Mouse (Mus musculus) embryonic facial prominence, embryonic 15.5 days (tissue): ENCODE results near the gene Dscam. TPM values are rescaled to one million over a fixed set of nuclear protein-coding genes. Genes with fewer than 3 reads are reported as not detected.

ENCODE experiments used
- ATAC-seq: fragments of 200-750 bp; cut with Nextera tagmentation; 2 replicates; pipeline ENCODE4 v1.8.0; 2017; ENCODE audit warnings: low read depth, moderate TSS enrichment; ENCODE audit not compliant: insufficient number of reproducible peaks, low FRiP score, low TSS enrichment
- H3K27ac ChIP-seq: fragments of 300-500 bp; sonication (generic); replicated peaks from 2 replicates; pipeline ENCODE4 v1.5.1; 2015; ENCODE audit warnings: mild to moderate bottlenecking, inconsistent platforms
- H3K27me3 ChIP-seq: fragments of 300-500 bp; sonication (generic); 2 replicates; pipeline ENCODE4 v1.6.1; 2015; ENCODE audit warnings: inconsistent platforms
- H3K36me3 ChIP-seq: fragments of 300-500 bp; sonication (generic); 2 replicates; pipeline ENCODE4 v1.6.1; 2015; ENCODE audit warnings: mild to moderate bottlenecking, inconsistent platforms
- H3K4me1 ChIP-seq: fragments of 300-500 bp; sonication (generic); 2 replicates; pipeline ENCODE4 v1.6.1; 2015; ENCODE audit warnings: inconsistent platforms
- H3K4me2 ChIP-seq: fragments of 300-500 bp; sonication (generic); replicated peaks from 2 replicates; pipeline ENCODE4 v1.6.1; 2015; ENCODE audit warnings: mild to moderate bottlenecking, inconsistent platforms
- H3K4me3 ChIP-seq: fragments of 300-500 bp; sonication (generic); replicated peaks from 2 replicates; pipeline ENCODE4 v1.5.1; 2015; ENCODE audit warnings: mild to moderate bottlenecking, inconsistent platforms
- H3K9ac ChIP-seq: fragments of 300-500 bp; sonication (generic); 2 replicates; pipeline ENCODE4 v1.6.1; 2015; ENCODE audit warnings: inconsistent platforms
- H3K9me3 ChIP-seq: fragments of 300-500 bp; sonication (generic); replicated peaks from 2 replicates; pipeline ENCODE4 v1.6.1; 2016; ENCODE audit warnings: inconsistent platforms
- WGBS: fragments of 180-500 bp; shearing (Covaris S2); methylation state at CpG from one replicate; pipeline ENCODE4 v1.1.7; 2015; 5-methylcytosine and 5-hydroxymethylcytosine counted together
- polyA plus RNA-seq: library from polyadenylated mRNA; unstranded; fragments of >200 nt; fragmentation: Nextera tagmentation; extraction: Ambion mirVana; gene quantifications from 2 replicates; pipeline ENCODE4 v1.2.1, GENCODE M21; 2015

Gene Dscam
- polyA plus RNA-seq, 1 experiment from 2014 or later, result 0.31 TPM

GRCm38 (mm10) chr16:97016244-97016850 is 154.2 kb downstream of the Dscam start:
- no peak overlapping the region for H3K4me2 ChIP-seq
- no peak for ATAC-seq
- H3K9me3 ChIP-seq, result no peaks in the 10 kb centered on the region
- no peak overlapping the region for H3K27ac ChIP-seq
- no peaks in the 10 kb centered on the region for H3K27me3 ChIP-seq
- no peak overlapping the region for H3K4me3 ChIP-seq
- no peaks in the 10 kb centered on the region for H3K4me1 ChIP-seq
- no peak overlapping the region for H3K9ac ChIP-seq
- 60% methylated on average over 2 of the region's 2 CpGs for WGBS
- no peaks in the 10 kb centered on the region for H3K36me3 ChIP-seq

- H3K27ac ChIP-seq, result no peak overlapping the region
These were observed 156.2 kb downstream of the Dscam start for GRCm38 (mm10) chr16:97014343-97014742.

GRCm38 (mm10) chr16:97009116-97010055 is 161.2 kb downstream of the Dscam start:
- Histone ChIP-seq H3K4me2 (no peak overlapping the region), H3K36me3 (no peaks in the 10 kb centered on the region), H3K27ac (no peak overlapping the region), H3K9ac (no peak overlapping the region), H3K9me3 (no peaks in the 10 kb centered on the region), H3K27me3 (no peaks in the 10 kb centered on the region), H3K4me3 (no peak overlapping the region), H3K4me1 (0 out of 2 replicates have a peak, but pooled peaks cover 4% of the 10 kb centered on the region)
- 66% methylated on average over 4 of the region's 4 CpGs for WGBS
- ATAC-seq, result no peak

More at GRCm38 (mm10) chr16:97014343-97014742, 156.2 kb downstream of the Dscam start:
- no peaks in the 10 kb centered on the region for H3K27me3 ChIP-seq
- no peaks in the 10 kb centered on the region for H3K4me1 ChIP-seq
- no peaks in the 10 kb centered on the region for H3K36me3 ChIP-seq
- H3K4me2 ChIP-seq, result no peak overlapping the region
- WGBS, result 68% methylated on average over 3 of the region's 3 CpGs
- no peak overlapping the region for H3K4me3 ChIP-seq
- no peaks in the 10 kb centered on the region for H3K9me3 ChIP-seq
- no peak for ATAC-seq
- H3K9ac ChIP-seq, result no peak overlapping the region

GRCm38 (mm10) chr16:97007892-97008527 is 162.5 kb downstream of the Dscam start:
- Histone ChIP-seq H3K36me3 (no peaks in the 10 kb centered on the region), H3K9me3 (no peaks in the 10 kb centered on the region), H3K4me1 (0 out of 2 replicates have a peak, but pooled peaks cover 4% of the 10 kb centered on the region), H3K27me3 (no peaks in the 10 kb centered on the region), H3K27ac (no peak overlapping the region), H3K4me2 (no peak overlapping the region), H3K9ac (no peak overlapping the region), H3K4me3 (no peak overlapping the region)
- WGBS, result 49% methylated on average over 11 of the region's 11 CpGs
- ATAC-seq, result no peak

- Histone ChIP-seq H3K9me3 (no peaks in the 10 kb centered on the region), H3K27ac (no peak overlapping the region)
- ATAC-seq, result no peak
These were observed 163.7 kb downstream of the Dscam start for GRCm38 (mm10) chr16:97006854-97007182.

GRCm38 (mm10) chr16:97006041-97006853 is 164.3 kb downstream of the Dscam start:
- no peak overlapping the region for H3K4me2 ChIP-seq
- H3K27me3 ChIP-seq, result no peaks in the 10 kb centered on the region
- H3K27ac ChIP-seq, result no peak overlapping the region
- no peak for ATAC-seq
- H3K4me3 ChIP-seq, result no peak overlapping the region
- H3K9ac ChIP-seq, result no peak overlapping the region
- H3K9me3 ChIP-seq, result no peaks in the 10 kb centered on the region
- no peaks in the 10 kb centered on the region for H3K36me3 ChIP-seq
- 0 out of 2 replicates have a peak, but pooled peaks cover 4% of the 10 kb centered on the region for H3K4me1 ChIP-seq
- WGBS, result 56% methylated on average over 9 of the region's 9 CpGs

More at GRCm38 (mm10) chr16:97006854-97007182, 163.7 kb downstream of the Dscam start:
- H3K36me3 ChIP-seq, result no peaks in the 10 kb centered on the region
- 0 out of 2 replicates have a peak, but pooled peaks cover 4% of the 10 kb centered on the region for H3K4me1 ChIP-seq
- H3K27me3 ChIP-seq, result no peaks in the 10 kb centered on the region
- no peak overlapping the region for H3K4me3 ChIP-seq
- no peak overlapping the region for H3K4me2 ChIP-seq
- H3K9ac ChIP-seq, result no peak overlapping the region

- Histone ChIP-seq H3K27me3 (no peaks in the 10 kb centered on the region), H3K4me1 (0 out of 2 replicates have a peak, but pooled peaks cover 4% of the 10 kb centered on the region), H3K4me2 (no peak overlapping the region), H3K4me3 (no peak overlapping the region), H3K27ac (no peak overlapping the region), H3K9ac (no peak overlapping the region), H3K9me3 (no peaks in the 10 kb centered on the region), H3K36me3 (no peaks in the 10 kb centered on the region)
- 60% methylated on average over 1 of the region's 1 CpGs for WGBS
- ATAC-seq, result no peak
These were observed 166.6 kb downstream of the Dscam start for GRCm38 (mm10) chr16:97003965-97004364.

- Histone ChIP-seq H3K9ac (no peak overlapping the region), H3K4me1 (0 out of 2 replicates have a peak, but pooled peaks cover 4% of the 10 kb centered on the region), H3K27ac (no peak overlapping the region), H3K4me2 (no peak overlapping the region), H3K36me3 (no peaks in the 10 kb centered on the region), H3K9me3 (no peaks in the 10 kb centered on the region), H3K4me3 (no peak overlapping the region), H3K27me3 (no peaks in the 10 kb centered on the region)
- no peak for ATAC-seq
- 21% methylated on average over 2 of the region's 2 CpGs for WGBS
These were observed 167.7 kb downstream of the Dscam start for GRCm38 (mm10) chr16:97002837-97003236.

GRCm38 (mm10) chr16:97002189-97002588 is 168.4 kb downstream of the Dscam start:
- Histone ChIP-seq H3K27ac (no peak overlapping the region), H3K4me1 (0 out of 2 replicates have a peak, but pooled peaks cover 3% of the 10 kb centered on the region), H3K36me3 (no peaks in the 10 kb centered on the region), H3K4me2 (no peak overlapping the region), H3K4me3 (no peak overlapping the region), H3K27me3 (no peaks in the 10 kb centered on the region), H3K9me3 (no peaks in the 10 kb centered on the region), H3K9ac (no peak overlapping the region)
- no peak for ATAC-seq
- 61% methylated on average over 3 of the region's 3 CpGs for WGBS

- no peaks in the 10 kb centered on the region for H3K36me3 ChIP-seq
- H3K4me2 ChIP-seq, result no peak overlapping the region
- no peaks in the 10 kb centered on the region for H3K9me3 ChIP-seq
- H3K4me1 ChIP-seq, result no peaks in the 10 kb centered on the region
- H3K27ac ChIP-seq, result no peak overlapping the region
- 58% methylated on average over 3 of the region's 3 CpGs for WGBS
- H3K4me3 ChIP-seq, result no peak overlapping the region
- no peak overlapping the region for H3K9ac ChIP-seq
- no peaks in the 10 kb centered on the region for H3K27me3 ChIP-seq
- no peak for ATAC-seq
These were observed 173.7 kb downstream of the Dscam start for GRCm38 (mm10) chr16:96996854-96997253.
